Mouse (Mus musculus) heart, embryonic 15.5 days (tissue): ENCODE measurements around the gene Parp2. TPM values are rescaled to one million over a fixed set of nuclear protein-coding genes. Genes with fewer than 3 reads are reported as not detected.

Experiments used
- ATAC-seq: fragments of 200-750 bp; cut with Nextera tagmentation; replicated peaks from 2 replicates; pipeline ENCODE4 v1.8.0; 2017; ENCODE audit warnings: low read depth, moderate TSS enrichment; ENCODE audit not compliant: insufficient number of reproducible peaks, insufficient read depth, low FRiP score
- H3K27ac ChIP-seq: fragments of 300-500 bp; sonication (generic); 2 replicates; pipeline ENCODE4 v1.5.1; 2015; ENCODE audit warnings: mild to moderate bottlenecking, inconsistent platforms
- H3K27me3 ChIP-seq: fragments of 300-500 bp; sonication (generic); 2 replicates; pipeline ENCODE4 v1.6.1; 2015; ENCODE audit warnings: inconsistent platforms
- H3K36me3 ChIP-seq: fragments of 300-500 bp; sonication (generic); 2 replicates; pipeline ENCODE4 v1.6.1; 2015; ENCODE audit warnings: mild to moderate bottlenecking, inconsistent platforms
- H3K4me1 ChIP-seq: fragments of 300-500 bp; sonication (generic); replicated peaks from 2 replicates; pipeline ENCODE4 v1.6.1; 2015; ENCODE audit warnings: inconsistent platforms
- H3K4me2 ChIP-seq: fragments of 300-500 bp; sonication (generic); 2 replicates; pipeline ENCODE4 v1.6.1; 2015; ENCODE audit warnings: inconsistent platforms, mild to moderate bottlenecking, moderate library complexity
- H3K4me3 ChIP-seq: fragments of 300-500 bp; sonication (generic); 2 replicates; pipeline ENCODE4 v1.5.1; 2015; ENCODE audit warnings: mild to moderate bottlenecking, inconsistent platforms
- H3K9ac ChIP-seq: fragments of 300-500 bp; sonication (generic); 2 replicates; pipeline ENCODE4 v1.6.1; 2015; ENCODE audit warnings: mild to moderate bottlenecking, inconsistent platforms
- H3K9me3 ChIP-seq: fragments of 300-500 bp; sonication (generic); replicated peaks from 2 replicates; pipeline ENCODE4 v1.6.1; 2016; ENCODE audit warnings: inconsistent platforms
- WGBS: fragments of 180-500 bp; shearing (Covaris S2); methylation state at CpG from one replicate; pipeline ENCODE4 v1.1.7; 2015; ENCODE audit warnings: mixed read lengths; 5-methylcytosine and 5-hydroxymethylcytosine counted together
- polyA plus RNA-seq: library from polyadenylated mRNA; unstranded; fragments of >200 nt; fragmentation: Nextera tagmentation; extraction: Ambion mirVana; gene quantifications from 2 replicates; pipeline ENCODE4 v1.2.1, GENCODE M21; 2015

The Parp2 gene
- 36.5 and 37.5 TPM in 2 replicates for polyA plus RNA-seq

GRCm38 (mm10) chr14:50807487-50808072 lies at the start of gene Parp2, which contains the start of gene Ccnb1ip1:
TSS of gene Parp2 (plus strand) at chr14:50807841.
TSS of gene Ccnb1ip1 (minus strand) at chr14:50807732.
- Histone ChIP-seq H3K4me3 (peak within 1 kb of the TSS; percentile 63), H3K9ac (peak within 1 kb of the TSS; percentile 75), H3K4me1 (peaks cover 5% of the 10 kb centered on the region), H3K4me2 (peak within 1 kb of the TSS; percentile 65), H3K27ac (peak within 1 kb of the TSS; percentile 90), H3K9me3 (no peaks in the 10 kb centered on the region), H3K27me3 (no peaks in the 10 kb centered on the region), H3K36me3 (peaks cover 24% of the 10 kb centered on the region)
- under 1% methylated on average over 42 of the region's 42 CpGs for WGBS
- peak; percentile 100 for ATAC-seq

GRCm38 (mm10) chr14:50758416-50759085 lies 49.1 kb upstream of the Parp2 start:
- H3K4me1 ChIP-seq = no peaks in the 10 kb centered on the region
- no peaks in the 10 kb centered on the region for H3K9me3 ChIP-seq
- 68% methylated on average over 5 of the region's 5 CpGs for WGBS
- no peak for ATAC-seq
- no peak overlapping the region for H3K4me2 ChIP-seq
- no peak overlapping the region for H3K9ac ChIP-seq
- H3K27me3 ChIP-seq = no peaks in the 10 kb centered on the region
- H3K36me3 ChIP-seq = 0 out of 2 replicates have a peak, but pooled peaks cover 2% of the 10 kb centered on the region
- no peak overlapping the region for H3K4me3 ChIP-seq
- no peak overlapping the region for H3K27ac ChIP-seq

- Histone ChIP-seq H3K4me3 (no peak overlapping the region), H3K27ac (no peak overlapping the region), H3K4me1 (no peaks in the 10 kb centered on the region), H3K9me3 (no peaks in the 10 kb centered on the region), H3K4me2 (no peak overlapping the region), H3K27me3 (no peaks in the 10 kb centered on the region), H3K36me3 (peaks cover 47% of the 10 kb centered on the region), H3K9ac (no peak overlapping the region)
- ATAC-seq = no peak
- 87% methylated on average over 6 of the region's 6 CpGs for WGBS
Observed at GRCm38 (mm10) chr14:50765736-50766135, 41.9 kb upstream of the Parp2 start.

- Histone ChIP-seq H3K27ac (no peak overlapping the region), H3K9ac (no peak overlapping the region), H3K9me3 (no peaks in the 10 kb centered on the region), H3K4me3 (no peak overlapping the region), H3K4me2 (no peak overlapping the region), H3K36me3 (peaks cover 67% of the 10 kb centered on the region), H3K27me3 (no peaks in the 10 kb centered on the region), H3K4me1 (no peaks in the 10 kb centered on the region)
- WGBS = 81% methylated on average over 2 of the region's 2 CpGs
- no peak for ATAC-seq
Observed at GRCm38 (mm10) chr14:50771342-50771741, 36.3 kb upstream of the Parp2 start.

GRCm38 (mm10) chr14:50782166-50782565 lies 25.5 kb upstream of the Parp2 start:
- Histone ChIP-seq H3K27me3 (no peaks in the 10 kb centered on the region), H3K4me2 (no peak overlapping the region), H3K36me3 (peaks cover 23% of the 10 kb centered on the region), H3K27ac (no peak overlapping the region), H3K9ac (no peak overlapping the region), H3K4me1 (peaks cover 6% of the 10 kb centered on the region), H3K9me3 (no peaks in the 10 kb centered on the region), H3K4me3 (no peak overlapping the region)
- no peak for ATAC-seq
- 94% methylated on average over 3 of the region's 3 CpGs for WGBS

- ATAC-seq = peak; percentile 40; the same call in 1 of the 2 replicates
- WGBS = 21% methylated on average over 16 of the region's 16 CpGs
- no peaks in the 10 kb centered on the region for H3K27me3 ChIP-seq
- peaks cover 14% of the 10 kb centered on the region for H3K36me3 ChIP-seq
- peak overlapping the region; percentile 57; the same call in 1 of the 2 replicates for H3K27ac ChIP-seq
- H3K4me1 ChIP-seq = peaks cover 6% of the 10 kb centered on the region
- H3K4me2 ChIP-seq = peak overlapping the region; percentile 69
- peak overlapping the region; percentile 83 for H3K9ac ChIP-seq
- H3K9me3 ChIP-seq = no peaks in the 10 kb centered on the region
- H3K4me3 ChIP-seq = peak overlapping the region; percentile 95
Observed at GRCm38 (mm10) chr14:50784391-50785250, 23.0 kb upstream of the Parp2 start.

- H3K4me3 ChIP-seq = peak within 1 kb of the TSS; percentile 95
- peak within 1 kb of the TSS; percentile 69 for H3K4me2 ChIP-seq
- no peaks in the 10 kb centered on the region for H3K27me3 ChIP-seq
- under 1% methylated on average over 21 of the region's 21 CpGs for WGBS
- H3K27ac ChIP-seq = peak within 1 kb of the TSS; percentile 57; the same call in 1 of the 2 replicates
- peak; percentile 80 for ATAC-seq
- peak within 1 kb of the TSS; percentile 83 for H3K9ac ChIP-seq
- peaks cover 13% of the 10 kb centered on the region for H3K36me3 ChIP-seq
- no peaks in the 10 kb centered on the region for H3K9me3 ChIP-seq
- peaks cover 6% of the 10 kb centered on the region for H3K4me1 ChIP-seq
Observed at GRCm38 (mm10) chr14:50785251-50785637, 22.4 kb upstream of the Parp2 start, which contains the start of gene Ttc5. TSS of gene Ttc5 (minus strand) at chr14:50785519.

GRCm38 (mm10) chr14:50788157-50788556 lies 19.5 kb upstream of the Parp2 start:
- Histone ChIP-seq H3K27me3 (no peaks in the 10 kb centered on the region), H3K27ac (no peak overlapping the region), H3K4me1 (peaks cover 6% of the 10 kb centered on the region), H3K4me2 (no peak overlapping the region), H3K9ac (no peak overlapping the region), H3K4me3 (no peak overlapping the region), H3K36me3 (no peaks in the 10 kb centered on the region), H3K9me3 (no peaks in the 10 kb centered on the region)
- WGBS = 10% methylated on average over 2 of the region's 2 CpGs
- ATAC-seq = no peak

GRCm38 (mm10) chr14:50795261-50795935 lies 12.2 kb upstream of the Parp2 start:
- H3K4me3 ChIP-seq = no peak overlapping the region
- H3K27ac ChIP-seq = no peak overlapping the region
- H3K9ac ChIP-seq = no peak overlapping the region
- H3K9me3 ChIP-seq = no peaks in the 10 kb centered on the region
- H3K36me3 ChIP-seq = no peaks in the 10 kb centered on the region
- H3K4me2 ChIP-seq = no peak overlapping the region
- no peak for ATAC-seq
- WGBS = 89% methylated on average over 24 of the region's 24 CpGs
- no peaks in the 10 kb centered on the region for H3K27me3 ChIP-seq
- no peaks in the 10 kb centered on the region for H3K4me1 ChIP-seq

- Histone ChIP-seq H3K4me2 (no peak overlapping the region), H3K27me3 (no peaks in the 10 kb centered on the region), H3K4me3 (no peak overlapping the region), H3K9ac (no peak overlapping the region), H3K9me3 (no peaks in the 10 kb centered on the region), H3K4me1 (no peaks in the 10 kb centered on the region), H3K36me3 (no peaks in the 10 kb centered on the region), H3K27ac (no peak overlapping the region)
- no peak for ATAC-seq
- WGBS = 79% methylated on average over 4 of the region's 4 CpGs
Observed at GRCm38 (mm10) chr14:50795965-50796364, 11.7 kb upstream of the Parp2 start.

GRCm38 (mm10) chr14:50796464-50796863 lies 11.2 kb upstream of the Parp2 start:
- H3K4me3 ChIP-seq = no peak overlapping the region
- no peaks in the 10 kb centered on the region for H3K27me3 ChIP-seq
- H3K9me3 ChIP-seq = no peaks in the 10 kb centered on the region
- no peak overlapping the region for H3K9ac ChIP-seq
- WGBS = 66% methylated on average over 1 of the region's 1 CpGs
- H3K27ac ChIP-seq = no peak overlapping the region
- no peaks in the 10 kb centered on the region for H3K4me1 ChIP-seq
- no peak for ATAC-seq
- no peaks in the 10 kb centered on the region for H3K36me3 ChIP-seq
- no peak overlapping the region for H3K4me2 ChIP-seq
